Mouse (Mus musculus) MEL (cell line): Measurements from ENCODE around the gene Sct. TPM values are rescaled to one million over a fixed set of nuclear protein-coding genes. Genes with fewer than 3 reads are reported as not detected.

ENCODE experiments used
- DNase-seq: peaks from one replicate; pipeline ENCODE4 v3.0.0; 2011; ENCODE audit warnings: low read depth, low spot score
- H3K27ac ChIP-seq: 2 replicates; pipeline ENCODE4 v1.5.1; 2012; ENCODE audit warnings: low read depth, mild to moderate bottlenecking, control low read depth, low read length, moderate library complexity; ENCODE audit not compliant: control insufficient read depth
- H3K27me3 ChIP-seq, 2 experiments: fragments of 150-350 bp in 1 of 2; sonication (generic) in 1 of 2; 2 replicates each; pipeline ENCODE4 v1.6.1; 2012; ENCODE audit warnings: low read length in 2 of 2, mild to moderate bottlenecking in 2 of 2, improper control_type of control experiment in 1 of 2, moderate library complexity in 1 of 2; ENCODE audit not compliant: insufficient read depth in 2 of 2, control insufficient read depth in 1 of 2
- H3K36me3 ChIP-seq, 2 experiments: 2 replicates each; pipeline ENCODE4 v1.6.1; 2012 to 2014; ENCODE audit warnings: low read length in 2 of 2, improper control_type of control experiment in 1 of 2, inconsistent platforms in 1 of 2, mild to moderate bottlenecking in 1 of 2; ENCODE audit not compliant: insufficient read depth in 2 of 2, control insufficient read depth in 1 of 2
- H3K4me1 ChIP-seq, 2 experiments: fragments of 150-350 bp in 1 of 2; sonication (generic) in 1 of 2; 2 replicates each; pipeline ENCODE4 v1.6.1; 2012; ENCODE audit warnings: low read length in 2 of 2, improper control_type of control experiment in 1 of 2, mild to moderate bottlenecking in 1 of 2; ENCODE audit not compliant: insufficient read depth in 2 of 2, control insufficient read depth in 1 of 2
- H3K4me3 ChIP-seq, 2 experiments: fragments of 150-350 bp in 1 of 2; sonication (generic) in 1 of 2; 2 replicates each; pipeline ENCODE4 v1.5.1; 2012; ENCODE audit warnings: low read depth in 2 of 2, low read length in 2 of 2, mild to moderate bottlenecking in 2 of 2, moderate library complexity in 2 of 2, control low read depth in 1 of 2, improper control_type of control experiment in 1 of 2; ENCODE audit not compliant: control insufficient read depth in 1 of 2, insufficient read depth in 1 of 2
- H3K79me2 ChIP-seq: 2 replicates; pipeline ENCODE4 v1.6.1; 2012; ENCODE audit warnings: mild to moderate bottlenecking, low read length, moderate library complexity; ENCODE audit not compliant: control insufficient read depth, poor library complexity, insufficient read depth
- H3K9ac ChIP-seq: 2 replicates; pipeline ENCODE4 v1.6.1; 2012; ENCODE audit warnings: low read depth, mild to moderate bottlenecking, control low read depth, low read length, moderate library complexity; ENCODE audit not compliant: control insufficient read depth, poor library complexity, severe bottlenecking
- H3K9me3 ChIP-seq: fragments of 150-350 bp; sonication (generic); replicated peaks from 2 replicates; pipeline ENCODE4 v1.6.1; 2012; ENCODE audit warnings: mild to moderate bottlenecking, low read length, improper control_type of control experiment, moderate library complexity; ENCODE audit not compliant: insufficient read depth
- CHD2 ChIP-seq: IDR thresholded peaks from 2 replicates; pipeline ENCODE4 v1.6.1; 2011; ENCODE audit warnings: low read length, improper control_type of control experiment
- ETS1 ChIP-seq: IDR thresholded peaks from 2 replicates; pipeline ENCODE4 v1.6.1; 2012; ENCODE audit warnings: low read depth, mild to moderate bottlenecking, inconsistent platforms, low read length, improper control_type of control experiment, moderate library complexity
- HCFC1 ChIP-seq: IDR thresholded peaks from 2 replicates; pipeline ENCODE4 v1.6.1; 2012; ENCODE audit warnings: low read depth, mild to moderate bottlenecking, inconsistent platforms, low read length, improper control_type of control experiment, moderate library complexity
- KAT2A ChIP-seq: conservative IDR thresholded peaks from 2 replicates; pipeline ENCODE4 v1.6.1; 2012; ENCODE audit warnings: low read depth, low read length, improper control_type of control experiment, inconsistent platforms
- MAFK ChIP-seq: IDR thresholded peaks from 2 replicates; pipeline ENCODE4 v1.6.1; 2011; ENCODE audit warnings: low read depth, mild to moderate bottlenecking, low read length, improper control_type of control experiment, borderline replicate concordance
- MYC ChIP-seq: IDR thresholded peaks from 2 replicates; pipeline ENCODE4 v1.6.1; 2011; ENCODE audit warnings: low read depth, mild to moderate bottlenecking, low read length, improper control_type of control experiment, moderate library complexity
- RAD21 ChIP-seq: IDR thresholded peaks from 2 replicates; pipeline ENCODE4 v1.6.1; 2011; ENCODE audit warnings: mild to moderate bottlenecking, low read depth, low read length, improper control_type of control experiment
- RCOR1 ChIP-seq: IDR thresholded peaks from 2 replicates; pipeline ENCODE4 v1.6.1; 2012; ENCODE audit warnings: low read depth, mild to moderate bottlenecking, inconsistent platforms, low read length, improper control_type of control experiment
- SMC3 ChIP-seq: IDR thresholded peaks from 2 replicates; pipeline ENCODE4 v1.6.1; 2011; ENCODE audit warnings: low read depth, low read length, improper control_type of control experiment
- TAL1 ChIP-seq: IDR thresholded peaks from 2 replicates; pipeline ENCODE4 v1.6.1; 2012; ENCODE audit warnings: mild to moderate bottlenecking, inconsistent platforms, low read length, moderate library complexity, mixed read lengths
- TCF12 ChIP-seq: IDR thresholded peaks from 2 replicates; pipeline ENCODE4 v1.6.1; 2014; ENCODE audit warnings: low read depth, mild to moderate bottlenecking, inconsistent platforms, low read length, improper control_type of control experiment, moderate library complexity
- UBTF ChIP-seq: IDR thresholded peaks from 2 replicates; pipeline ENCODE4 v1.6.1; 2012; ENCODE audit warnings: low read depth, mild to moderate bottlenecking, inconsistent platforms, low read length, improper control_type of control experiment, moderate library complexity, borderline replicate concordance; ENCODE audit not compliant: insufficient read depth
- USF1 ChIP-seq: IDR thresholded peaks from 2 replicates; pipeline ENCODE4 v1.6.1; 2014; ENCODE audit warnings: low read depth, mild to moderate bottlenecking, inconsistent platforms, low read length, improper control_type of control experiment, moderate library complexity
- ZC3H11A ChIP-seq: IDR thresholded peaks from 2 replicates; pipeline ENCODE4 v1.6.1; 2012; ENCODE audit warnings: low read depth, mild to moderate bottlenecking, inconsistent platforms, low read length, improper control_type of control experiment
- ZKSCAN1 ChIP-seq: IDR thresholded peaks from 2 replicates; pipeline ENCODE4 v1.6.1; 2012; ENCODE audit warnings: low read depth, mild to moderate bottlenecking, inconsistent platforms, low read length, improper control_type of control experiment, moderate library complexity
- polyA plus RNA-seq, 2 experiments: library from polyadenylated mRNA; stranded (reverse) in 1 of 2; unstranded in 1 of 2; fragments of >175 nt in 1 of 2; fragments of >200 nt in 1 of 2; gene quantifications; 2 replicates each; pipeline versions ENCODE4 v1.2.1 to v1.2.4; 2012; ENCODE audit warnings: low replicate concordance in 2 of 2, low read depth in 1 of 2; ENCODE audit not compliant: insufficient read length in 2 of 2, insufficient read depth in 1 of 2, missing spikeins in 1 of 2
- total RNA-seq: library from RNA; depleted of rRNA; stranded (reverse); fragments of 300-350 nt; gene quantifications from 2 replicates; pipeline ENCODE4 v1.2.3, GENCODE M21; 2012

Sct gene
- total and polyA plus RNA-seq, 3 experiments = not detected

GRCm38 (mm10) chr7:141269273-141269545, 9.7 kb downstream of the Sct start:
- TF ChIP-seq ZKSCAN1 (no peak), MYC (no peak), USF1 (no peak), UBTF (no peak), KAT2A (no peak), CHD2 (no peak), SMC3 (no peak), ETS1 (no peak), ZC3H11A (no peak), HCFC1 (no peak)
- no peak for DNase-seq
- Histone ChIP-seq H3K36me3 (no peaks in the 10 kb centered on the region; a peak in 1 of 4 replicates), H3K9me3 (no peaks in the 10 kb centered on the region), H3K4me1 (peaks cover 2 to 3% of the 10 kb centered on the region in 2 experiments; a peak in 2 of 4 replicates), H3K79me2 (no peaks in the 10 kb centered on the region), H3K4me3 (no peak overlapping the region), H3K27ac (no peak overlapping the region), H3K27me3 (no peaks in the 10 kb centered on the region), H3K9ac (no peak overlapping the region)

DNA sequence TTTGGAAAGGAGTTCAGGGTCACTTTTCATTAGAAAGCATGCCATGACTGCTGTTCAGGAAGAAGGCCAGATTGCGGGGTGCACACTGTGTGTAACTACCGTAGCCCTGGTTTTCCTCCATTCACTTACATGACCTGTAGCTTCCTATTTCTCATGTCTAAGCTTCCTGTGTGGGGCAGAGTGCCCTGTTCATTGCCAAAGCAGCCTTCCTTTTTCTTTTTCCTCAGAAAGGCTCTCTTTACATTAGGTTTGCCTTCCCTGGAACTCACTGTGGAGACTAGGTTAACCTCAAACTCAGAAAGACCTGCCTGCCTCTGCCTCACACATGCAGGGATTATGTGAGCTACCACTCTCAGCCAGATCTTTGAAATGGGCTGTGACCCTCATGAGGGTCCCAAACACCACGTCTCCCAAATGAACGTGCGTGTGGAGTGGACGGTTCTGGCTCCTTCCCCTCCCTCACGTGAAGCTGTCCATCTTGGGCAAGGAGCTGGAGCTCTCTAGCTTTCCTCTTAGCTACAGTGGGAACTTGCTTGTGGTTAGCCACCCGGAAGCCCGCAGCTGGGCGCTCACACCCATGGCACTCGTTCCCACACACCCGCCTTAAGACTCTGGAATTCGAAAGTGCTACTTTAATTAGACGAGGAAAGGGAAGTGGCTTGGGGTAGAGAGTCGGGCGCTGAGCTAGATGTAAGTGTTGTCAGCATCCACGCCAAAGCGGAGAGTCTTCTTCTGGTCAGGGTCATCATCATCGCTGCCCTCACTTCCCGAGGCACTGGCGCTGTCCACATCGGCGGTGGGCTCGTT, 10.3 kb downstream of the Sct start:
- H3K79me2 ChIP-seq = no peaks in the 10 kb centered on the region
- no peak overlapping the region for H3K27ac ChIP-seq
- H3K27me3 ChIP-seq = no peaks in the 10 kb centered on the region
- no peaks in the 10 kb centered on the region; a peak in 1 of 4 replicates for H3K36me3 ChIP-seq
- H3K4me3 ChIP-seq = no peak overlapping the region
- H3K9me3 ChIP-seq = no peaks in the 10 kb centered on the region
- H3K9ac ChIP-seq = no peak overlapping the region
- no peak for DNase-seq
- TF ChIP-seq RAD21 = no peak
- no peak for TF ChIP-seq HCFC1
- TF ChIP-seq USF1 = no peak
- no peak for TF ChIP-seq TCF12
- no peak for TF ChIP-seq UBTF
- no peak for TF ChIP-seq RCOR1
- TF ChIP-seq TAL1 = no peak
- no peak for TF ChIP-seq MAFK
- TF ChIP-seq CHD2 = no peak
- H3K4me1 ChIP-seq = peaks cover 2 to 3% of the 10 kb centered on the region in 2 experiments; a peak in 2 of 4 replicates
